In the genomic region with DNA sequence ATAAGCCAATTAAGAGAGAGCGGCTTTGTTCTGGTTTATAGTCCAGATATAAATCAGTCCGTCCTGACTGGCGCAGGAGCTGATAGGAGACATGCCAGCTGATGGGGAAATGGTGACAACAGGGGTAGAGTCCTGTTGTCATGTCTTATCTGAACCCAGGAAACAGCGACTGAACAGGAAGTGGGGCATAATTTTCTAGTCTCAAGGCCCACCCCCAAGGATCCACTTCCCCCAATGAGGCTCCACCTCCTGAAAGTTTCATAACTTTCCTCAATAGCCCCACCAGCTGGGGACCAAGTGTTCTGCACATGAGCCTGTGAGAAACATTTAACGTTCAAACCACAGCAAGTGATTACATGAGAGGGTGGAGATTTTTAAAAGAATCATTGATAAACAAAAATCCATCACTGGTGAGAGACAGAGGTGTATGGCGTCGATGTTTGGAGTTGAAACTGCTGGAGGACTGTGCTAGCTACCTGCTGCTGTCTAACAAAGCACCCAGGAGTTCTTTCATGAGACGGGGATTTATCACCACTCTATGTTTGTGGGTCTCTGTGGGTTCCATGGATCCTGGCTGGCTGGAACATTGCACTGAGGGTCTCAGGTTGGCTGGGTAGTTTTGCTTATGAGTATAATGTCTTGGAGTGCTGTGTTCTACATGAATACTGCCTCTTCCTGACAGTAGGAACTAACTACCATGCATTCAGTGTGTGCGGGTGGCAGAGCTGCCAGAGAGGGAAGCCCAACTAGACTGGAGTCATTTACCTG, we compare ENCODE assay signal across 15 mouse cellular contexts.
DNase-seq lines count a peak whose midpoint lies in the region; ATAC-seq and TF ChIP-seq lines count a peak whose summit lies in the region.
"Had no signal": no experiment of that assay in that cellular context is flagged by ENCODE, and none has a peak within 500 bp of the region (broad histone marks: within the 10 kb centered on the region; RNA-seq: fewer than 3 reads in every experiment).

No protein-coding gene starts in this region.

- 0 out of 2 replicates have a peak, but pooled peaks have one; percentile 8 for TF ChIP-seq CTCF in lung, postnatal 0 days (IDR thresholded peaks at IDR 0.05)

- H3K4me2 ChIP-seq in lung, postnatal 0 days (replicated peaks; ENCODE audit: low read depth, low read length) = no peak overlapping the region
- H3K4me2 ChIP-seq: heart, embryonic 15.5 days; hindbrain, embryonic 13.5 days; liver, embryonic 11.5 days had no signal

- intact Hi-C loops in heart, postnatal 10 days (cut with DNase I) = no loop called here

- no peaks in the 10 kb centered on the region for H3K27me3 ChIP-seq in lung, postnatal 0 days (replicated peaks; ENCODE audit: insufficient read depth, low read length)
- H3K27me3 ChIP-seq: heart, embryonic 15.5 days; hindbrain, embryonic 13.5 days had no signal

- peak; percentile 59 for DNase-seq in heart, adult 11 months
- DNase-seq in heart, postnatal 10 days = no peak
- DNase-seq in spleen, postnatal 4 days (ENCODE audit: low spot score in 2 of 2) = peak; percentile 4 to 47
- no peak for DNase-seq in spleen, adult 18-20 months
- no peak for DNase-seq in lung, postnatal 0 days (ENCODE audit: low spot score)
- peak; percentile 10 for DNase-seq in thymus, postnatal 25 days
- no peak for DNase-seq in heart, adult 9 months (ENCODE audit: low spot score in 2 of 2)
- no peak for DNase-seq in right cerebral cortex, postnatal 14 days
- DNase-seq: cerebellum, adult 2 months; layer of hippocampus, adult 9-11 months had no signal

- H3K4me1 ChIP-seq in lung, postnatal 0 days (ENCODE audit: insufficient read depth, low read depth, low read length) = no peaks in the 10 kb centered on the region

- H3K27ac ChIP-seq in lung, postnatal 0 days (ENCODE audit: low read length) = no peak overlapping the region
- H3K27ac ChIP-seq: heart, embryonic 15.5 days; hindbrain, embryonic 13.5 days; macrophage had no signal

- no peaks in the 10 kb centered on the region for H3K9me3 ChIP-seq in lung, postnatal 0 days (ENCODE audit: low read length)
- H3K9me3 ChIP-seq: heart, embryonic 15.5 days had no signal

- 77% methylated on average over 9 of the region's 9 CpGs for WGBS in lung, postnatal 0 days

- ATAC-seq in lung, postnatal 0 days = no peak
- ATAC-seq: forebrain, embryonic 16.5 days had no signal

- no peaks in the 10 kb centered on the region for H3K36me3 ChIP-seq in lung, postnatal 0 days (ENCODE audit: insufficient read depth, low read length)
- H3K36me3 ChIP-seq: heart, embryonic 15.5 days; hindbrain, embryonic 13.5 days had no signal

- H3K9ac ChIP-seq in lung, postnatal 0 days (replicated peaks; ENCODE audit: low read depth) = no peak overlapping the region
- H3K9ac ChIP-seq: heart, embryonic 15.5 days; hindbrain, embryonic 13.5 days had no signal

- H3K4me3 ChIP-seq in lung, postnatal 0 days (ENCODE audit: low read depth, low read length) = no peak overlapping the region
- H3K4me3 ChIP-seq: heart, embryonic 15.5 days; hindbrain, embryonic 13.5 days had no signal

- no peak for TF ChIP-seq EP300 in lung, postnatal 0 days (IDR thresholded peaks at IDR 0.05)

Comparison
In these comparisons a context has a peak if more than half of its experiments do, and no peak if none do; other contexts are left out.
1. DNase-seq: peak in heart, adult 11 months (single experiment), spleen, postnatal 4 days (2 of 2) and thymus, postnatal 25 days (single experiment); none in heart, postnatal 10 days (0 of 2), spleen, adult 18-20 months (0 of 2), lung, postnatal 0 days (single experiment), heart, adult 9 months (0 of 2) and right cerebral cortex, postnatal 14 days (single experiment).